Mouse (Mus musculus): ENCODE measurements around the gene Ttf2.

DNA sequence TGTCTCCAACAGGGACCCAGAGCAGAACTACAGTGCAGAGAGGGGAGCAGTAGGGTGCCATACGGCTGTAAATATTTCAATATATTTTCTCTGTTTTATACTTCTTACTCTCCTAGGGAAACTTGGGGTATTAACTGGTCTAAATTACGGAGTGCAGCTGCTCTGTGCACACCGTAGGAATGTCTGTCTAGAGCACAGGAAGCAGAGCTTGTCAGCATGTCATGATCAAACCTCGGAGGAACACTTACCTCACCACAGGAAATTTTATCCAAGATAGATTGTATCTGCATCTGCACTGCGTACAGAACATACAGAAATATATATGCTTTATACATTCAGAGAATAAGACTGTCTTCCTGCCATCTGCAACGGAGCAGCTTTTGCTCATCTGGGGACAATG is 60.9 kb downstream of the Ttf2 start:
- no peak for TF ChIP-seq CTCF (IDR thresholded peaks at IDR 0.05; ENCODE audit: low read depth)
- TF ChIP-seq EP300 (IDR thresholded peaks at IDR 0.05; ENCODE audit: low read depth), result no peak

Data from liver, postnatal 0 days (tissue).